Comparison of ENCODE assay signal across 13 mouse cellular contexts in the genomic region with DNA sequence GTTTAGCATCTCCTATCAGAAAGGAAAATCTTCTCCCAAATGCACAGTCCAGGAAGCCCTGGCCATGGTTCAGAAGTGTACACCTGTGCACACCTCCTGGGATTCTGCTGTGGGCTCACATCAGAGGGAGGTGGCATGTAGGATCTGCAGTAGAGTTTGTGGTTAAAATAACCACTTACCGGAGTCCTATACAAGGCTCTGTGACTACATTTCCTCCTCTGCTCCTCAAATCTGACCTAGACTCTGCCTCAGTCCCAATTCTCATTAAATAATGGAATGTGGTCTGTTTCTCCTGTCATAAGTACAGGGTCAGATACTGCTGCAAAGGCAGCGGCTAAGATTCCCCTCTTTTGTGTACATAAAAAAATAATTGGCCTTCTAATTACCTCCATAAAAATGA. TPM values are rescaled to one million over a fixed set of nuclear protein-coding genes. Genes with fewer than 3 reads are reported as not detected.
DNase-seq lines count a peak whose midpoint lies in the region; ATAC-seq and TF ChIP-seq lines count a peak whose summit lies in the region.
"Had no signal": no experiment of that assay in that cellular context is flagged by ENCODE, and none has a peak within 500 bp of the region (broad histone marks: within the 10 kb centered on the region; RNA-seq: fewer than 3 reads in every experiment).

No protein-coding gene starts in this region.

- intact Hi-C loops in heart, postnatal 10 days (cut with DNase I): no loop called here

- no peaks in the 10 kb centered on the region for H3K36me3 ChIP-seq in heart, embryonic 14.5 days (ENCODE audit: control insufficient read depth, insufficient read depth, low read length)
- no peaks in the 10 kb centered on the region for H3K36me3 ChIP-seq in neural tube, embryonic 12.5 days
- no peaks in the 10 kb centered on the region for H3K36me3 ChIP-seq in limb, embryonic 14.5 days (ENCODE audit: control insufficient read depth, insufficient read depth, low read length)

- 35% methylated on average over 2 of the region's 2 CpGs for WGBS in heart, embryonic 14.5 days
- 32% methylated on average over 2 of the region's 2 CpGs for WGBS in neural tube, embryonic 12.5 days
- 15% methylated on average over 2 of the region's 2 CpGs for WGBS in limb, embryonic 14.5 days

- 0 out of 4 replicates have a peak overlapping the region, but pooled peaks of 1 of the 2 experiments have one; percentile 22 for H3K4me3 ChIP-seq in heart, embryonic 14.5 days (ENCODE audit: control insufficient read depth in 1 of 2, insufficient read depth in 1 of 2, low read depth in 1 of 2, low read length in 2 of 2)
- no peak overlapping the region for H3K4me3 ChIP-seq in neural tube, embryonic 12.5 days
- peak overlapping the region; percentile 20; the same call in 1 of the 2 replicates for H3K4me3 ChIP-seq in limb, embryonic 14.5 days (replicated peaks; ENCODE audit: low read length)

- peak overlapping the region; percentile 58 for H3K4me2 ChIP-seq in heart, embryonic 14.5 days (ENCODE audit: low read length)
- peak overlapping the region; percentile 63 for H3K4me2 ChIP-seq in neural tube, embryonic 12.5 days (replicated peaks)
- no peak overlapping the region; the same call in 1 of the 2 replicates for H3K4me2 ChIP-seq in limb, embryonic 14.5 days (replicated peaks; ENCODE audit: low read depth, low read length, severe bottlenecking)

- no peaks in the 10 kb centered on the region for H3K4me1 ChIP-seq in heart, embryonic 14.5 days (ENCODE audit: control insufficient read depth in 2 of 2, insufficient read depth in 2 of 2, low read length in 2 of 2)
- 0 out of 2 replicates have a peak, but pooled peaks cover 5% of the 10 kb centered on the region for H3K4me1 ChIP-seq in neural tube, embryonic 12.5 days
- H3K4me1 ChIP-seq in limb, embryonic 14.5 days (ENCODE audit: control insufficient read depth, insufficient read depth, low read length): no peaks in the 10 kb centered on the region

- ATAC-seq in heart, embryonic 14.5 days (ENCODE audit: insufficient number of reproducible peaks, insufficient read depth, low FRiP score, low read depth): no peak
- 0 out of 2 replicates have a peak, but pooled peaks have one; percentile 29 for ATAC-seq in neural tube, embryonic 12.5 days (ENCODE audit: low FRiP score, low read depth)
- ATAC-seq in limb, embryonic 14.5 days (ENCODE audit: low FRiP score, low read depth): no peak

- no peak overlapping the region for H3K9ac ChIP-seq in heart, embryonic 14.5 days (ENCODE audit: low read length)
- no peak overlapping the region for H3K9ac ChIP-seq in neural tube, embryonic 12.5 days
- H3K9ac ChIP-seq in limb, embryonic 14.5 days (ENCODE audit: low read depth, low read length, severe bottlenecking): no peak overlapping the region

- H3K27ac ChIP-seq in heart, embryonic 14.5 days (replicated peaks in 1 of 2; ENCODE audit: control insufficient read depth in 1 of 2, insufficient read depth in 1 of 2, low read depth in 2 of 2, low read length in 2 of 2): no peak overlapping the region
- H3K27ac ChIP-seq in neural tube, embryonic 12.5 days: no peak overlapping the region
- H3K27ac ChIP-seq in limb, embryonic 14.5 days (replicated peaks; ENCODE audit: low read depth, low read length): no peak overlapping the region

- no peak for DNase-seq in heart, postnatal 10 days
- no peak for DNase-seq in neural tube, embryonic 10.5 days (ENCODE audit: extremely low spot score, low spot score)
- no peak for DNase-seq in limb, embryonic 14.5 days (ENCODE audit: low spot score)
- DNase-seq in testis, postnatal 10 days (ENCODE audit: low spot score): no peak
- DNase-seq in adrenal gland, postnatal 25 days: no peak
- DNase-seq in layer of hippocampus, adult 8-10 months (ENCODE audit: low spot score in 2 of 2): no peak

- TF ChIP-seq POLR2A in limb, embryonic 14.5 days (IDR thresholded peaks at IDR 0.05; ENCODE audit: borderline replicate concordance, extremely low read depth, insufficient read depth, insufficient read length): no peak

- no peaks in the 10 kb centered on the region for H3K9me3 ChIP-seq in heart, embryonic 14.5 days (ENCODE audit: control insufficient read depth, low read length)
- no peaks in the 10 kb centered on the region for H3K9me3 ChIP-seq in neural tube, embryonic 12.5 days
- no peaks in the 10 kb centered on the region for H3K9me3 ChIP-seq in limb, embryonic 14.5 days (ENCODE audit: control insufficient read depth, low read length)

- H3K27me3 ChIP-seq in heart, embryonic 14.5 days (ENCODE audit: control insufficient read depth, insufficient read depth, low read length): peaks cover 41% of the 10 kb centered on the region
- peaks cover 42% of the 10 kb centered on the region for H3K27me3 ChIP-seq in neural tube, embryonic 12.5 days (replicated peaks)
- H3K27me3 ChIP-seq in limb, embryonic 14.5 days (ENCODE audit: control insufficient read depth, insufficient read depth, low read length): peaks cover 3% of the 10 kb centered on the region; the same call in 1 of the 2 replicates

RNA-seq across cellular contexts. Expression of a gene that starts 23.9 kb away (rescaled TPM):
- polyA plus RNA-seq in heart, embryonic 14.5 days (2014; fragmentation: Nextera tagmentation; extraction: Ambion mirVana): 0.24 TPM in 1 of 2 replicates, not detected in the other
- total RNA-seq in heart, postnatal 10 days (2021): under 1 TPM; 0.40 to 0.48 TPM
- 0.75 and 0.97 TPM in 2 replicates for polyA plus RNA-seq in neural tube, embryonic 12.5 days (2016; fragmentation: Nextera tagmentation; extraction: Ambion mirVana)
- polyA plus RNA-seq in limb, embryonic 14.5 days (2012; rRNA removed): 30.0 and 47.7 TPM in 2 replicates
- 7.7 and 14.6 TPM in 2 replicates for polyA plus RNA-seq in limb, embryonic 14.5 days (2014; fragmentation: Nextera tagmentation; extraction: Ambion mirVana)
- not detected in 2 replicates for total RNA-seq in adrenal gland, postnatal 25 days (2021)
- total RNA-seq in layer of hippocampus, adult 8-10 months (2022): under 1 TPM in 2 of 4 experiments, not detected in 2; 0.29 to 0.36 TPM
- total RNA-seq: adrenal gland, adult 2 months; neutrophil, adult 5-6 weeks had no signal
- polyA plus RNA-seq: C2C12; large intestine, adult 2 months had no signal

RNA-seq across cellular contexts. Expression of a gene that starts 50.8 kb away (rescaled TPM):
- polyA plus RNA-seq in heart, embryonic 14.5 days (2014; fragmentation: Nextera tagmentation; extraction: Ambion mirVana): not detected in 2 replicates
- not detected for total RNA-seq in heart, postnatal 10 days (2021)
- polyA plus RNA-seq in neural tube, embryonic 12.5 days (2016; fragmentation: Nextera tagmentation; extraction: Ambion mirVana): 0.13 TPM in 1 of 2 replicates, not detected in the other
- 0.03 and 0.11 TPM in 2 replicates for polyA plus RNA-seq in limb, embryonic 14.5 days (2012; rRNA removed)
- polyA plus RNA-seq in limb, embryonic 14.5 days (2014; fragmentation: Nextera tagmentation; extraction: Ambion mirVana): not detected in 2 replicates
- total RNA-seq in adrenal gland, postnatal 25 days (2021): not detected in 2 replicates
- total RNA-seq in layer of hippocampus, adult 8-10 months (2022): under 1 TPM in 2 of 4 experiments, not detected in 2; 0.20 to 0.25 TPM
- total RNA-seq: adrenal gland, adult 2 months; heart, postnatal 14 days; neutrophil, adult 5-6 weeks had no signal
- polyA plus RNA-seq: adrenal gland, adult 2 months; C2C12; large intestine, adult 2 months had no signal
